Mouse (Mus musculus) neural tube, embryonic 10.5 days (tissue): ENCODE data around the gene Unc5b.

Experiments
- DNase-seq: peaks from one replicate; pipeline ENCODE4 v3.0.0-alpha.2; 2017; ENCODE audit warnings: low spot score; ENCODE audit errors: extremely low spot score

Unc5b gene

DNA sequence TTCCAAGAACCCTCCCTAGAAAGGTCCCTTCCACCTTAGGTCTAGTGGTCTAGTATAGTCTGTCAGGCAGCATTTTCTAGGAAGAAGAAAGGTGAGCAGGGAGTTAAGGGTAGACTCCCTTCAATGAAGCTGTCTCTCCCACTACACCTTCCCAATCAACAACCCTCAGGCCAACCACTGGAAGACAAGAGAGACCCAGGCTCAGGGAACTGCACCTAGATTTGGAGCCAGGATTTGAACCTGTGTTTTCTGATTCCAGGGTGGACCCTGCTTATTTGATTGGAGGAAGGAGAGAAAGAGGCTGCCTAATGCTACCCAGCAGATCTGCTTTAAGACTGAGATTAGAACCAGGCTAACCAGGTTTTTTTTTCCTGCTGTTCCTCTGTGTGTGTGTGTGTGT is 10.1 kb downstream of the Unc5b start:
- no peak for DNase-seq

DNA sequence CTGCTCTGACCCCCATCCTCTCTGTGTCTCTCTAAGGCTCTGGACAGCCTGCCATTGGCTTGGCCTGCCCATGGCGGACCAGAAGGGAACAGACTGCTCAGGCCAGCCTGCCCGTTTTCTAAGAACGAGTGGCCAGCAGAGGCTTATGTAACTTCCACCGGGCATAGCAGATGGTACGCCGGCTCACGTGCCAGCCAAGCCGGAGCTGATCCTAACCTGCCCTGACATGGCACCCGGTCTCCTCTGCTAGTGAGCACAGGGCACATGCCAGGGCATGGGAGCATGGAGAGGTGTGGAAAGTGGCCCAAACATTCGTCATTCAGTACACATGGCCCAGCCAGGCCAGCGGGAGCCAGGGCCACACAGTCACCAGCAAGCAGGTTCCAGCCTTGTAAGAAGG is 10.8 kb downstream of the Unc5b start:
- DNase-seq = no peak

DNA sequence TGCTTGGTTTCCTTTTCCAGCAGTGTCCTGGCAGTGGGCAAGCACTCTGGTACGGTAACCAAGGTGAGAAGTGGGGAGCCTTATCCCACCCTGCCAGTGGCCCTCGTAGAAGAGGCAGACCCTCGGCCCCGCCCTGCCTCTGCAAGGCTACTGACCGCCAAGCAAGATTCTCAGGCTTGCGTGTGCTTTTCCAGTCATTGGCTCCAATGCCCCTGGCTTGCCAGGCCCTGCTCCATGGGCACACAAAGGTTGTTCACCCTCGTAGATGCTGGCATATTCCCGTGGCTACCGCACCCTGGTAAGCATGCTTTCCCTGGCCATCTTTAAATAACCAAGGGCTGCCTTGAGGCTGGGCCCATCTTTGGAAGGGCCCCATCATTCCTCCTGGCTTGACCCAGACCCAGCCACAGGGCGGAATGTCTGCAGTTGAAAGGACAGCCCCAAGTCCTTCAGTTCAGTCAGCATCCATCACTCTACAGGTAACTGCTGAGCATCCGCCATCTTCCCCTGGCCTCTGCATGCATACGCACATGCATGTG is 11.7 kb downstream of the Unc5b start:
- DNase-seq = no peak

GRCm38 (mm10) chr10:60819179-60819578 is 12.2 kb downstream of the Unc5b start:
- DNase-seq = no peak

DNA sequence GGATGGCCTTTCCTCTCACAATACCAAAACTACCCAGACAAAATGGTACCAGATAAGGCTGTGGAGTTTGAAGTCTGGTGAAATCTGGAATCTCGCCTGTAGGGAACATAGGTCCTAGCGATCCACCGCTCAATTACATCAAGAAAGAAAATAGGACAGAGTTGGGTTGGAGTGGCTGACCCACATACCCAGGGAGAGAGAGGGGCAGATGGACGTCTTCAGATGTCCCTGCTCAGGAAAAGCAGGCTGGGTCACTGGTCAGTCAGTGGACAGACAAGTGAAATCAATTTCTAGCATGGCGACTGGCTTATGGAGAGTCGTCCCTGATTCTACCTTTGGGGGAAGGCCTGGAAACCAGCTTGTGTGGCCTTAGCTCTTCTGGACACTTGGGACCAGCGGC is 12.7 kb downstream of the Unc5b start:
- no peak for DNase-seq

- no peak for DNase-seq
Observed at GRCm38 (mm10) chr10:60817868-60818267, 13.5 kb downstream of the Unc5b start.

- DNase-seq = no peak
Observed at GRCm38 (mm10) chr10:60816872-60817648, 14.3 kb downstream of the Unc5b start.

GRCm38 (mm10) chr10:60815855-60816254 is 15.5 kb downstream of the Unc5b start:
- DNase-seq = no peak

DNA sequence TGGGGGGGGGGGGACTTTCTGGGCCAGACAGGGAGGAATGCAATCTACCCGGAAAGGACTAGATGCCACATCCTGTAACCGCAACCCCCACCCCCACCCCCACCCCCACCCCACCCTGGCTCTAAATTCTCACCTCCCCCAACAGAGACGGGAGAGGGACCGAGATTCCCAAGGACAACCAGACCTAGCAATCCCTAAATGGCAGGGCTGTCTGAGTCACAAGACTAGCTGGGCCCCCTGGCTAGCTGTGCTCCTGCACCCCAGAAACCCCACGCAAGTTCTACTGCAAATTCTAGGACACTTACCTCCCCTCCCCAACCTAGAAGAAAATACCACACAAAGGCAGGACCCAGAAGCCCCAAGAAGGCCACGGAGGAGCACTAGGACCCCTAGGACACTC is 16.3 kb downstream of the Unc5b start:
- DNase-seq = no peak

DNA sequence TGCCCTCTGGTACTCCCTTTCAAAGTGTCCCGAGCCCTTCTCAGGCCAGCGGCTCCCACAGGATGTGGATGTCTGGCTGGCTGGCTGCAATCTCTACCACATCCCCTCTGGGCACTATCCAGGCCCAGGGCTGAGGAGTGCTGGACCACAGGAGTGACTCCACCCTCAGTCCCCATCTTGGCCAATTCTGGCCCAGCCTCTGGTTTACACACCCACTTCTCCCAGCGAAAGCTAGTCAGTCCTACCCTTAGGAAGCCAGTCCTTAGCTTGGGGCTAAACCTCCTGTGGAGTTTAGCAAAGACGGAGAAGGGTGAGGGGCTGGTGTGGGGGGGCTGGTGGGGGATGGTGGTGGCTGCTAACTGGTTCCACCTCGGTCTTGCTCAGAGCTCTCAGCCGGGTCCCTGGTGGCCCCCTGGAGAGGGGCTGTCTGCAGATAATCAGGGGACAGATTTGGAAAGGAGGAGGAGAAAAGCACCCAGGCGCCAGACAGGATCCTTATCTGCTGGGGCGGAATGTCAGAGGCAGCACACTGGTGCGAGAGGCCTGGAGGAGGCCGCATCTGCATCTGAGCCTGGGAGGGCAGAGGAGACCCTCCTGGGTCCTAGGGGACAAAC is 16.8 kb downstream of the Unc5b start:
- DNase-seq = no peak

DNA sequence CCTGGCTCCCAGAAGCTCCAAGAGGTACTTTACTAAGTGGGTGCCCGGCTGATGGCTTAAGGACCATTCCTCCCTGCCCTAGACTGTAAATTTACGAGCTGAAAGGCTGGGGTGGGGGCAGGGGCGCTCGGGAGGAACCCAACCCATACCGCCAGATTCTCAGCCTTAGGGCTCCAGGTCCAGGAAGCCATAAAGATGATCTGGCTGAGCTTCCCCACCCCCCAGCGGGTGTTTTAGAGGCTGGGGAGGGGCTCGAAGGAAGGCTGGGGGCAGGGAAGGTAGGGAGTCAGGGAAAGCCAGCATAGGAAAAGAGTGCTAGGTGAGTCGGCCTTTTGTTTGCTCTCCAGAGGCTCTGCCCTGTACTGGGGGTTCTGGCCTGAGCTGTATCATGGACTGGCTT is 17.8 kb downstream of the Unc5b start:
- no peak for DNase-seq

GRCm38 (mm10) chr10:60811792-60812525 is 19.4 kb downstream of the Unc5b start:
- DNase-seq = no peak

DNA sequence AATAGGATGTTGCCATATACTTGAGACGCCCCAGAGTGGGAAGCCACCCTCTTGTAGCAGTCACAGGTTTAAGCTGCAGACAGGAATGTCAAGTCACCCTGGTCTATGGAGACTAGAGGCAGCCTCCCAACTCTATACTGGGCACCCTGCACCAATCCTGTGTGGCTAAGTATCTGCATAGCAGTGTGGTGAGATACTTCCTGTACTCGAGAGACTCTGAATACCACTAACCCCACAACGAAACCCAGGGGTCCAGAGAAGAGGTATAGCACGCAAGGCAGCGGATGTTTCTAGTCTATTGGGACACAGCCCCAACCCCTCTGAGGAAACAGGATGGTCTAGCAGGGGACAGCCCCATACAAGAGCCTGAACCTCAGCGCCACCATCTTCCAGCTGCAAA is 22.9 kb downstream of the Unc5b start:
- no peak for DNase-seq

DNA sequence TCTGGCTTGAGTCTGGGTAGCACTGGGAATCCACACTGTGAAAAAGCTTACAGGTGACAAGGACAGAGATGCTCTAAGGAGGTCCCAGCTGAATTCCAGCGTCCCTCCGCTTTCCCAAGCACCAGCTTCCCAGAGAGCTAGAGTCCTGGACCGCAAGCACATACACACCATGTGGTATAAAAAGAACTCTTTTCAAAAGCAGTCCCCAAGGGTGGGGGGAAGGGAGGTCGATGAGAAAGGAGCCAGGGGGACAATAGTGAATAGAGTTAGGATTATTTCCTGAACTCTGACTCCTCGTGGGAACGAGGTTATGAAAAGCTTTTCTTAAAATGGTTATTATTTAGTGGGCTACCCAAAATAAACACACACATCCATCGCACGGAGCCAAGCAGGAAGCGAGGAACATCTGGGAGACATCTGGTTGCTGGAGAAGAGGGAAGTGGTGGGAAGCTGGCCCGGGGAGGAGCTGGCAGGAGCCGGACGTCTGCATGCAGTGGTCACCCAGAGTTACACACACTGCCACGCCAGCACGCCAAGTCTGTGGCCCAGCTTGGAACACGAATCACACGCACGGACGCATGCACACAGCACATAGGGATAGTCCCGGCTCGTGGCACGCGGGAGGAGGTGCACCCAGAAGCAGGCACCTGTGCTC is 23.7 kb downstream of the Unc5b start:
- DNase-seq = peak; percentile 52

- DNase-seq = no peak
Observed at GRCm38 (mm10) chr10:60806207-60806538, 25.2 kb downstream of the Unc5b start.

DNA sequence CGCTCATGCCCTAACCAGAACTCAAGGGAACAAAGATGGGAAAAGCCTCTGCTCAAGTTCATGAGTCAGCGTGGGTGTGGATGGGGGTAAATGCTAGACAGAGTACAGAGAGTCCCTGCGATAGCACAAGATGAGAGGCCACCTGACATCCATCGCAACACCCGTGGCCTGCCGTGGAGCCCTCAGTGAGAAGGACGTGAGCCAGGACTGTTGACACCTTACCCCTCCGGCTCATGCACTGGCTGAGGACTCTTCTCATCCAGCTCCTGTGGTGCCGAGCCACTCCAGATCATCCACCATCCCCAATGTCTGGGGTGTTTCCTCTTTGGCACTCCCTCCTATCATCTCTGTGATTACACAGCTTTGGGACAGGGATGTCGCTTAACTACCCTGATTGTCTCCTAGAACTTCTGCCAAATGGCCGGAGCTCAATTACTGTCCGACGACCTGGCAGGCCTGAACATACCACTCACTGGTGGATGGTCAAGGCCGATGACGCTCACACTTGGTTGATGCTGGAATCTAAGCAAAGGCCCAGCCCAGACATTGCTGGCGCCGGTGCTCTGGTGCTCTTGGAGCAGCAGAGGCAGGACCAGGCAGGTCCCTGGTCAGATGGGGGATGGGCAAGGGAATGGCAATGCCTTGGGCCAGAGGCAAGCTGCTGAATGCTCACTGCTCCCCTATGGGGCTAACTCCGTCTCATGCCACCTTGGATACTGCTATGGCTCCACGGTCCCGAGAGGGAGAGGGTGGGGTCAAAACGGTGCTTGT is 25.8 kb downstream of the Unc5b start:
- DNase-seq = no peak

DNA sequence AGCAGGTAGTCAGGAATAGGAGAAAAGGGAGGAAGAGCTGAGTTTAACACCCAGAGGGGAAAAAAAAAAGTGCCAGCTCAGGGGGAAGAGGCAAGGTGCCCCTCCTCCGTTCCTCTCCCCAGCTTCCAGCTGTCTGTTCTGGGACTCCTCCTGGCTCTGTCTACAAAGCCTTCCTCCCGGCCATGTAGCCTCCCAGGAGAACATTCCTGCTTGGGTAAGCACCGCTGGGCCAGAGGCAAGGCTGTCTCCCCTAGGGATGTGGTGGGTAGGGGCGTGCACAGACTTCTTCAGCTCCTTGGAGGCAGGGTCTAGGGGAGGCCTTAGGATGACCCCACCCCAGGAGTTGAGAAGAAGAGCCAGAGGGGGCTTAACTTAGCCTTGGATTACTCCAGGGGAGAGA is 26.5 kb downstream of the Unc5b start:
- no peak for DNase-seq

GRCm38 (mm10) chr10:60803971-60804370 is 27.4 kb downstream of the Unc5b start:
- DNase-seq = no peak

DNA sequence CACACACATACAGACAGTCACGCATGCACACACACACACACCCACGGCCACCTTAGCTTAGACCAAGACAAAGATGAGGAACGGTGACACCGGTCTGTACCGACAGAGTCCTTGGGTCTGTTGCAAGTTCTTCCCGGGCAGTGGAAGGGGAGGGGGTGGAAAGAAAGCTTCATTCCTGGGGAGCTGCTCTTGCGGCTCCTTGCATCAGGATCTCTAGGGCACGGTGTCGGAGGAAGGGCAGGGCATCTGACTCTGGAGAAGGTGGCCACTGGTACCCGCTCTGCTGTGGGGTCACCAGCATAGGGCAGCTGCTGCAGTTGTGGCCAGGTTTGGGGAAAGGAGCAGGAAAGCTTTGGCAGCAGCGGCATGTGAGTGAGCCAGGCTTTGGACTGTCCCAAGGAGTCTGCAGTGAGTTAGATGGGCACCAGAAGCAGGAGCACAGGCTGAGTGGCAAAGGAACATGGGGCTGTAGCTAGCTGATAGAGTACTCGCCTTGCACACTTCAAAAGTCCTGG is 29.4 kb downstream of the Unc5b start:
- DNase-seq = no peak

DNA sequence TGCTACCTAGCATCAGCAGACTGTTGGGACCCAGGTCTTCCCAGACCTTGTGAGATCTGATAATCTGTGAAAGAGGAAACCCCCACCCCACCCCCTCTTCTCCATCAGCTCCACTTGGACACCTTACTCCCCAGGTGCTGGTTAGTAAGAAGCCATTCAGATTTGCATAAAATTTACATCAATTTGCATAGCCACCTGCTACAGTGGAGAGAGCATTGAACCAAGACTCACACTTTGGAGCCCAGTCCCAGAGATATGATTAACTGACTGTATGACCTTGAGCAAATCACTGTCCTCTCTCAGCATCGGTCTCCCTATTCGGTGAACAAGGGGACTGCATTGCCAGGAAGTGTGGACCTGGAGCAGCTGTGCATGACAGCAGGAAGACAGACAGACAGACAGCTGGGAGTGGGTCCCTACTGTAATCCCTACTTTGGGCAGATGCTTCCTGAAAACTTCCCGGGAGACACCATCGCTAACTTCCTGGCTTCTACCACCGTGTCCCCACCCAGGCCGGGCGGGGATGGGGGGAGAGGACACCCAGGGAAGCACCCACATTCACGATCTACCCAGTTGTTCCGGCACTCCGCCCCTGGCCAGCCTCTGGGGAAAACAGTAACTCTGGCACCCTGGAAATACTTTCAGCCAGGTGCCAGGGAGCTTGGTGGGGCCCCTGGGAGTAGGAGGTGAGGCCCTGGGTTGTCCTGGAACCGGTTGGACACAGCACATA is 30.0 kb downstream of the Unc5b start:
- no peak for DNase-seq
